Mouse (Mus musculus) small intestine, adult 2 months (tissue): ENCODE data around the gene Itpkc. TPM values are rescaled to one million over a fixed set of nuclear protein-coding genes. Genes with fewer than 3 reads are reported as not detected.

Experiments
- H3K27ac ChIP-seq: fragments of 200-500 bp; 2 replicates; pipeline ENCODE4 v1.5.1; 2012; ENCODE audit warnings: low read depth, low read length, control low read depth, inconsistent platforms; ENCODE audit not compliant: insufficient read depth
- H3K27me3 ChIP-seq: fragments of 200-500 bp; 2 replicates; pipeline ENCODE4 v1.6.1; 2012; ENCODE audit warnings: mild to moderate bottlenecking, moderate library complexity, low read length, inconsistent platforms; ENCODE audit not compliant: control insufficient read depth, insufficient read depth
- H3K36me3 ChIP-seq: fragments of 200-500 bp; 2 replicates; pipeline ENCODE4 v1.6.1; 2012; ENCODE audit warnings: mild to moderate bottlenecking, low read length, control low read depth, inconsistent platforms; ENCODE audit not compliant: control insufficient read depth, insufficient read depth
- H3K4me1 ChIP-seq: fragments of 200-500 bp; 2 replicates; pipeline ENCODE4 v1.6.1; 2012; ENCODE audit warnings: low read length, inconsistent platforms, mixed read lengths; ENCODE audit not compliant: control insufficient read depth, insufficient read depth, insufficient read length
- H3K4me3 ChIP-seq: fragments of 200-500 bp; 2 replicates; pipeline ENCODE4 v1.5.1; 2012; ENCODE audit warnings: low read depth, mild to moderate bottlenecking, control low read depth, inconsistent platforms, low read length, moderate library complexity
- CTCF ChIP-seq: fragments of 200-500 bp; IDR thresholded peaks from 2 replicates; pipeline ENCODE4 v1.5.1; 2012; ENCODE audit warnings: low read depth, mild to moderate bottlenecking, control low read depth, inconsistent platforms, low read length, moderate library complexity, mixed read lengths; ENCODE audit not compliant: insufficient replicate concordance, insufficient read length; ENCODE audit errors: extremely low read depth
- POLR2A ChIP-seq: fragments of 200-500 bp; IDR thresholded peaks from 2 replicates; pipeline ENCODE4 v1.6.1; 2012; ENCODE audit warnings: low read depth, mild to moderate bottlenecking, control low read depth, inconsistent platforms, low read length, moderate library complexity
- WGBS: fragments of 180-500 bp; shearing (Covaris S2); methylation state at CpG from one replicate; pipeline ENCODE4 v1.1.7; 2018; 5-methylcytosine and 5-hydroxymethylcytosine counted together
- polyA plus RNA-seq: library from polyadenylated mRNA; depleted of rRNA; stranded (reverse); fragments of >200 nt; gene quantifications from 2 replicates; pipeline ENCODE4 v1.2.3, GENCODE M21; 2012

Gene Itpkc
- polyA plus RNA-seq, 1 experiment = 44.6 TPM

DNA sequence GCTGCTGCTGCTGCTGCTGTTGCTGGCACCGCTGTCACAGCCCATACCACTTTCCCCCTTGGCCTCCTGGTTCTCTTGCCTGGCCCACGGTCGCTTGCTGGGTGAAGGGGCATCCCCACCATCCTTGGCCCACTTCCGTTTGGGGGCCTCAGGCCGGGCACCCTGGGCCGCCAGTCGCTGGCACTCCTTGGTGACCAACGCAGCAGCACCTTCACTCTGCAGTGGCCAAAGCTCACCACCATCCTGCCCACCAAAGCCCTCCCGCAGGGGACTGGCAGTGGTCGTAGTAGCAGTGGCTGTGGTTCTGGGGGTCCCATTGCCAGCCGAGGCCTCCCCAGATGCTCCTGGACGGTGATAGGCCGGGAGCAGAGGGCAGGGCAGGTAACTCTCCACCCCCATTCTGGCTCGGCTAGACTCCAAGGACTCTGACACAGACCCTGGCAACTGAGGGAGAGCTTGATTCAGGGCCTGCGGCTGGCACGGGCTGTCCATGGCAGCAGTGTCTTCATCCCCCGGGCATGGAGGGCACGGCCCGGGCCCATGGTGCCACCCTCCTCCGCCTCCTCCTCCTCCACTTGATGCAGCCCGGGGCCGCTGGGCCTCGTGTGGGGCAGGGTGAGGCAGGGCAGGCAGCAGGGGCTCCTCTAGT is 63.3 kb downstream of the Itpkc start:
- Histone ChIP-seq H3K4me1 (peaks cover 35% of the 10 kb centered on the region), H3K27me3 (no peaks in the 10 kb centered on the region), H3K27ac (peak overlapping the region; percentile 93; the same call in 1 of the 2 replicates), H3K4me3 (peak overlapping the region; percentile 81), H3K36me3 (no peaks in the 10 kb centered on the region; the same call in 1 of the 2 replicates)
- no peak for TF ChIP-seq CTCF
- no peak for TF ChIP-seq POLR2A
- 52% methylated on average over 23 of the region's 23 CpGs for WGBS

GRCm38 (mm10) chr7:27164112-27164947 is 64.1 kb downstream of the Itpkc start:
- H3K4me1 ChIP-seq = peaks cover 37% of the 10 kb centered on the region
- H3K27ac ChIP-seq = no peak overlapping the region
- H3K4me3 ChIP-seq = no peak overlapping the region
- TF ChIP-seq POLR2A (no peak), CTCF (no peak)
- 85% methylated on average over 33 of the region's 33 CpGs for WGBS
- peaks cover 4% of the 10 kb centered on the region; the same call in 1 of the 2 replicates for H3K36me3 ChIP-seq
- H3K27me3 ChIP-seq = no peaks in the 10 kb centered on the region

GRCm38 (mm10) chr7:27163450-27163805 is 65.0 kb downstream of the Itpkc start:
- Histone ChIP-seq H3K4me1 (peaks cover 37% of the 10 kb centered on the region), H3K27me3 (no peaks in the 10 kb centered on the region), H3K4me3 (no peak overlapping the region), H3K36me3 (peaks cover 12% of the 10 kb centered on the region), H3K27ac (no peak overlapping the region)
- 70% methylated on average over 5 of the region's 5 CpGs for WGBS
- TF ChIP-seq POLR2A (no peak), CTCF (no peak)

GRCm38 (mm10) chr7:27162780-27163449 is 65.5 kb downstream of the Itpkc start:
- no peak overlapping the region for H3K4me3 ChIP-seq
- H3K36me3 ChIP-seq = peaks cover 17% of the 10 kb centered on the region
- H3K4me1 ChIP-seq = peaks cover 37% of the 10 kb centered on the region
- WGBS = 70% methylated on average over 5 of the region's 5 CpGs
- H3K27me3 ChIP-seq = no peaks in the 10 kb centered on the region
- H3K27ac ChIP-seq = no peak overlapping the region
- TF ChIP-seq CTCF (no peak), POLR2A (no peak)

GRCm38 (mm10) chr7:27161744-27162143 is 66.7 kb downstream of the Itpkc start:
- peaks cover 32% of the 10 kb centered on the region for H3K4me1 ChIP-seq
- no peak overlapping the region for H3K4me3 ChIP-seq
- no peaks in the 10 kb centered on the region for H3K27me3 ChIP-seq
- 70% methylated on average over 4 of the region's 4 CpGs for WGBS
- TF ChIP-seq POLR2A (no peak), CTCF (no peak)
- H3K27ac ChIP-seq = no peak overlapping the region
- H3K36me3 ChIP-seq = peaks cover 24% of the 10 kb centered on the region

DNA sequence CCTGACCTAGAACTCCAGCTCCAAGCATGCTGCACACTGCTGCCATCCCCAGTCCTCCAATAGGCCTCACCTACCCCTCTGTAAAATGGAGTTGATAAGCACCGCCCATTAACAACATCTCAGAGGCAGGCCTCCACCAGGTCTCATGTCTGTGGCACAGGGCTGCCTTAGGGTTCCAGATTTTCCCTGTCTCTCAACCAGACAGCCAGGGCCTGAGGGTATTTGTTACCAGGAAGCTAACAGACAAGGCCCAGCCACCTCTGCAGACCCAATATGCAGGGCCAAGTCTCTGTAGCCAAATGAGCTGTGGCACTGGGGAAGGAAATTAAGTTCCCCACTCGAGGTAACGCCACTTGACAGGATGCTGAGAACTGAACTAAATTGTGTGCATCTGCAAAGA is 67.5 kb downstream of the Itpkc start:
- no peak overlapping the region for H3K4me3 ChIP-seq
- peaks cover 32% of the 10 kb centered on the region for H3K4me1 ChIP-seq
- WGBS = 76% methylated on average over 3 of the region's 3 CpGs
- TF ChIP-seq POLR2A = no peak
- no peak for TF ChIP-seq CTCF
- no peaks in the 10 kb centered on the region for H3K27me3 ChIP-seq
- no peak overlapping the region for H3K27ac ChIP-seq
- peaks cover 24% of the 10 kb centered on the region for H3K36me3 ChIP-seq

- Histone ChIP-seq H3K27ac (0 out of 2 replicates have a peak overlapping the region, but pooled peaks have one; percentile 17), H3K27me3 (no peaks in the 10 kb centered on the region), H3K4me1 (peaks cover 23% of the 10 kb centered on the region), H3K4me3 (no peak overlapping the region), H3K36me3 (peaks cover 24% of the 10 kb centered on the region)
- TF ChIP-seq CTCF (peak; percentile 92), POLR2A (no peak)
- 7% methylated on average over 8 of the region's 8 CpGs for WGBS
These were observed 68.6 kb downstream of the Itpkc start for GRCm38 (mm10) chr7:27159882-27160281.
